Mouse (Mus musculus): Measurements from ENCODE around the gene Lrrc57.

DNA sequence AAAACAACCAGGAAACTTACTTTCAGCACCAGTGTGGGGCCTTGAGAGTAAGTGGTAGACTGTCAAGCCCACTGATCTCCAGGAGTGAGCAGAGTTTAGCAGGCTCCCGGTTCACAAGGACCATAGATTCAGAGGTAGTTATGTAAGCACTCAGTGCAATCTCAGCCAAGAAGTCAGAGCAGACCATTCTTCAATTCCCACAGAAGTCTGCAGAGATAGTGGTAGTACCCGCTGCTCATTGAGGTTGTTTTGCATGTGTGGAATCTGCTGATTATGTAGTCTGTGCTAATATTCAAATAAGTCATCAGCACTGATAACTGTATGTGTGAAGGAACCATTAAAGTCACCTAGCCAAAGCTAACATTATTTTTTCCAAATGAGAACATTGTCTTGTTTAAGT, 21.3 kb upstream of the Lrrc57 start:
- TF ChIP-seq CTCF (IDR thresholded peaks at IDR 0.05; ENCODE audit: borderline replicate concordance, extremely low read depth, insufficient read depth, insufficient read length) = no peak
- TF ChIP-seq POLR2A (IDR thresholded peaks at IDR 0.05; ENCODE audit: borderline replicate concordance, extremely low read depth, insufficient read depth, insufficient read length, poor library complexity, severe bottlenecking) = no peak
